Mouse (Mus musculus) hindbrain, embryonic 16.5 days (tissue): ENCODE results near the gene Kcnq5. TPM values are rescaled to one million over a fixed set of nuclear protein-coding genes. Genes with fewer than 3 reads are reported as not detected.
"Not testable (repeated sequence)": the region's sequence is repeated elsewhere in the genome, so short reads cannot be mapped to it uniquely, and the experiment has no call there.

ENCODE experiments used
- ATAC-seq: fragments of 200-750 bp; cut with Nextera tagmentation; 2 replicates; pipeline ENCODE4 v1.8.0; 2017; ENCODE audit warnings: moderate TSS enrichment, moderate library complexity
- H3K27ac ChIP-seq: fragments of 300-500 bp; sonication (generic); 2 replicates; pipeline ENCODE4 v1.5.1; 2014; ENCODE audit warnings: low read depth, mild to moderate bottlenecking, control low read depth, low read length, moderate library complexity
- H3K27me3 ChIP-seq: fragments of 300-500 bp; sonication (generic); replicated peaks from 2 replicates; pipeline ENCODE4 v1.6.1; 2014; ENCODE audit warnings: low read length; ENCODE audit not compliant: control insufficient read depth, insufficient read depth
- H3K36me3 ChIP-seq: fragments of 300-500 bp; sonication (generic); 2 replicates; pipeline ENCODE4 v1.6.1; 2014; ENCODE audit warnings: mild to moderate bottlenecking, low read length, moderate library complexity, mixed read lengths; ENCODE audit not compliant: control insufficient read depth, insufficient read depth
- H3K4me1 ChIP-seq: fragments of 300-500 bp; sonication (generic); 2 replicates; pipeline ENCODE4 v1.6.1; 2014; ENCODE audit warnings: low read depth, low read length; ENCODE audit not compliant: control insufficient read depth, insufficient read depth
- H3K4me2 ChIP-seq: fragments of 300-500 bp; sonication (generic); 2 replicates; pipeline ENCODE4 v1.6.1; 2014; ENCODE audit warnings: mild to moderate bottlenecking, low read length, control low read depth, moderate library complexity
- H3K4me3 ChIP-seq: fragments of 300-500 bp; sonication (generic); 2 replicates; pipeline ENCODE4 v1.5.1; 2014; ENCODE audit warnings: mild to moderate bottlenecking, low read length, control low read depth, moderate library complexity
- H3K9ac ChIP-seq: fragments of 300-500 bp; sonication (generic); 2 replicates; pipeline ENCODE4 v1.6.1; 2014; ENCODE audit warnings: low read depth, mild to moderate bottlenecking, control low read depth, low read length, moderate library complexity
- H3K9me3 ChIP-seq: fragments of 300-500 bp; sonication (generic); 2 replicates; pipeline ENCODE4 v1.6.1; 2014; ENCODE audit warnings: mild to moderate bottlenecking, low read length, moderate library complexity; ENCODE audit not compliant: control insufficient read depth
- WGBS: fragments of 180-500 bp; shearing (Covaris S2); extraction: QIAGEN DNeasy Blood & Tissue Kit; methylation state at CpG from one replicate; pipeline ENCODE4 v1.1.7; 2014; 5-methylcytosine and 5-hydroxymethylcytosine counted together
- polyA plus RNA-seq: library from polyadenylated mRNA; unstranded; fragments of >200 nt; fragmentation: Nextera tagmentation; extraction: Ambion mirVana; gene quantifications from 2 replicates; pipeline ENCODE4 v1.2.1, GENCODE M21; 2015

The Kcnq5 gene
- polyA plus RNA-seq, 1 experiment from 2014 or later, result 2.6 TPM

- Histone ChIP-seq H3K27me3 (no peaks in the 10 kb centered on the region), H3K27ac (no peak overlapping the region), H3K4me1 (no peaks in the 10 kb centered on the region), H3K4me3 (no peak overlapping the region), H3K9me3 (no peaks in the 10 kb centered on the region), H3K9ac (no peak overlapping the region), H3K4me2 (no peak overlapping the region), H3K36me3 (no peaks in the 10 kb centered on the region)
- WGBS, result 91% methylated on average over 2 of the region's 2 CpGs
- ATAC-seq, result no peak
Observed at GRCm38 (mm10) chr1:21622455-21622854, 339.3 kb downstream of the Kcnq5 start.

- no peak overlapping the region for H3K27ac ChIP-seq
- H3K9ac ChIP-seq, result no peak overlapping the region
- no peak for ATAC-seq
- H3K4me3 ChIP-seq, result no peak overlapping the region
- H3K4me2 ChIP-seq, result no peak overlapping the region
- WGBS, result 86% methylated on average over 1 of the region's 1 CpGs
- H3K36me3 ChIP-seq, result no peaks in the 10 kb centered on the region
- H3K9me3 ChIP-seq, result no peaks in the 10 kb centered on the region
- H3K4me1 ChIP-seq, result no peaks in the 10 kb centered on the region
- H3K27me3 ChIP-seq, result no peaks in the 10 kb centered on the region
Observed at GRCm38 (mm10) chr1:21622039-21622438, 339.7 kb downstream of the Kcnq5 start.

- WGBS, result 92% methylated on average over 3 of the region's 3 CpGs
- no peaks in the 10 kb centered on the region for H3K9me3 ChIP-seq
- no peak overlapping the region for H3K4me2 ChIP-seq
- no peak for ATAC-seq
- no peaks in the 10 kb centered on the region for H3K27me3 ChIP-seq
- no peaks in the 10 kb centered on the region for H3K36me3 ChIP-seq
- H3K27ac ChIP-seq, result no peak overlapping the region
- H3K4me3 ChIP-seq, result no peak overlapping the region
- no peaks in the 10 kb centered on the region for H3K4me1 ChIP-seq
- H3K9ac ChIP-seq, result no peak overlapping the region
Observed at GRCm38 (mm10) chr1:21618712-21619111, 343.0 kb downstream of the Kcnq5 start.

- 58% methylated on average over 4 of the region's 4 CpGs for WGBS
- H3K9me3 ChIP-seq, result no peaks in the 10 kb centered on the region
- no peak for ATAC-seq
- H3K4me1 ChIP-seq, result no peaks in the 10 kb centered on the region
- H3K27me3 ChIP-seq, result no peaks in the 10 kb centered on the region
- H3K36me3 ChIP-seq, result no peaks in the 10 kb centered on the region
- no peak overlapping the region for H3K27ac ChIP-seq
- H3K9ac ChIP-seq, result no peak overlapping the region
- H3K4me3 ChIP-seq, result no peak overlapping the region
- H3K4me2 ChIP-seq, result no peak overlapping the region
Observed at GRCm38 (mm10) chr1:21616666-21617065, 345.1 kb downstream of the Kcnq5 start.

GRCm38 (mm10) chr1:21613933-21614332 is 347.8 kb downstream of the Kcnq5 start:
- WGBS, result 88% methylated on average over 2 of the region's 2 CpGs
- Histone ChIP-seq H3K4me2 (no peak overlapping the region), H3K9me3 (no peaks in the 10 kb centered on the region)

GRCm38 (mm10) chr1:21604003-21604402 is 357.7 kb downstream of the Kcnq5 start:
- 84% methylated on average over 4 of the region's 4 CpGs for WGBS
- no peak overlapping the region for H3K4me3 ChIP-seq

More at GRCm38 (mm10) chr1:21613933-21614332, 347.8 kb downstream of the Kcnq5 start:
- Histone ChIP-seq H3K4me1 (no peaks in the 10 kb centered on the region), H3K27ac (no peak overlapping the region), H3K27me3 (no peaks in the 10 kb centered on the region), H3K4me3 (no peak overlapping the region), H3K9ac (no peak overlapping the region), H3K36me3 (no peaks in the 10 kb centered on the region)
- ATAC-seq, result no peak

GRCm38 (mm10) chr1:21602567-21602966 is 359.2 kb downstream of the Kcnq5 start:
- Histone ChIP-seq H3K4me2 (no peak overlapping the region), H3K36me3 (no peaks in the 10 kb centered on the region), H3K9me3 (no peaks in the 10 kb centered on the region), H3K9ac (no peak overlapping the region), H3K4me3 (no peak overlapping the region), H3K27me3 (no peaks in the 10 kb centered on the region), H3K27ac (no peak overlapping the region), H3K4me1 (no peaks in the 10 kb centered on the region)
- no peak for ATAC-seq

More at GRCm38 (mm10) chr1:21604003-21604402, 357.7 kb downstream of the Kcnq5 start:
- no peaks in the 10 kb centered on the region for H3K36me3 ChIP-seq
- H3K4me1 ChIP-seq, result no peaks in the 10 kb centered on the region
- H3K27me3 ChIP-seq, result no peaks in the 10 kb centered on the region
- no peak overlapping the region for H3K9ac ChIP-seq
- no peak for ATAC-seq
- no peak overlapping the region for H3K4me2 ChIP-seq
- no peaks in the 10 kb centered on the region for H3K9me3 ChIP-seq
- H3K27ac ChIP-seq, result no peak overlapping the region

- H3K27me3 ChIP-seq, result no peaks in the 10 kb centered on the region
- WGBS, result 82% methylated on average over 4 of the region's 4 CpGs
- H3K9me3 ChIP-seq, result no peaks in the 10 kb centered on the region
- H3K27ac ChIP-seq, result no peak overlapping the region
- no peaks in the 10 kb centered on the region for H3K4me1 ChIP-seq
- no peak overlapping the region for H3K4me3 ChIP-seq
- no peaks in the 10 kb centered on the region for H3K36me3 ChIP-seq
- H3K4me2 ChIP-seq, result no peak overlapping the region
- no peak overlapping the region for H3K9ac ChIP-seq
- no peak for ATAC-seq
Observed at GRCm38 (mm10) chr1:21600606-21601005, 361.1 kb downstream of the Kcnq5 start.

GRCm38 (mm10) chr1:21593872-21594271 is 367.9 kb downstream of the Kcnq5 start:
- H3K9ac ChIP-seq, result no peak overlapping the region
- H3K27ac ChIP-seq, result no peak overlapping the region
- no peak for ATAC-seq
- H3K4me1 ChIP-seq, result no peaks in the 10 kb centered on the region
- no peaks in the 10 kb centered on the region for H3K36me3 ChIP-seq
- H3K4me3 ChIP-seq, result no peak overlapping the region
- H3K27me3 ChIP-seq, result no peaks in the 10 kb centered on the region
- 43% methylated on average over 4 of the region's 4 CpGs for WGBS
- H3K9me3 ChIP-seq, result no peaks in the 10 kb centered on the region
- H3K4me2 ChIP-seq, result no peak overlapping the region

GRCm38 (mm10) chr1:21567397-21567796 is 394.3 kb downstream of the Kcnq5 start:
- not testable (repeated sequence) for H3K27ac ChIP-seq, H3K9me3 ChIP-seq, H3K4me1 ChIP-seq, H3K4me2 ChIP-seq, H3K4me3 ChIP-seq, ATAC-seq, H3K27me3 ChIP-seq, H3K36me3 ChIP-seq, H3K9ac ChIP-seq
- 90% methylated on average over 2 of the region's 2 CpGs for WGBS
